Mouse (Mus musculus): ENCODE results near the gene Tnip3. TPM values are rescaled to one million over a fixed set of nuclear protein-coding genes. Genes with fewer than 3 reads are reported as not detected.
A peak's percentile ranks its signal among the peaks of the same experiment; 100 is the strongest.

Tnip3 gene
- polyA plus RNA-seq, 1 experiment from 2014 or later: not detected

- Histone ChIP-seq H3K9ac (replicated peaks; ENCODE audit: low read length) (no peak overlapping the region), H3K9me3 (ENCODE audit: control insufficient read depth, low read length) (no peaks in the 10 kb centered on the region), H3K4me1 (ENCODE audit: control insufficient read depth, insufficient read depth, low read length) (no peaks in the 10 kb centered on the region; the same call in 1 of the 2 replicates), H3K4me3 (replicated peaks; ENCODE audit: low read depth, low read length) (no peak overlapping the region), H3K36me3 (ENCODE audit: control insufficient read depth, insufficient read depth, low read length) (no peaks in the 10 kb centered on the region), H3K27ac (replicated peaks; ENCODE audit: low read depth, low read length) (no peak overlapping the region), H3K4me2 (ENCODE audit: low read length) (no peak overlapping the region), H3K27me3 (ENCODE audit: control insufficient read depth, insufficient read depth, low read length) (no peaks in the 10 kb centered on the region)
- DNase-seq (no peak), ATAC-seq (ENCODE audit: low FRiP score, low TSS enrichment) (no peak)
- WGBS: 91% methylated on average over 1 of the region's 1 CpGs
Measured at GRCm38 (mm10) chr6:65595371-65595770, 70.3 kb downstream of the Tnip3 start.

GRCm38 (mm10) chr6:65597056-65597818, 72.1 kb downstream of the Tnip3 start:
- no peaks in the 10 kb centered on the region for H3K36me3 ChIP-seq (ENCODE audit: control insufficient read depth, insufficient read depth, low read length)
- ATAC-seq (ENCODE audit: low FRiP score, low TSS enrichment): no peak
- no peaks in the 10 kb centered on the region for H3K27me3 ChIP-seq (ENCODE audit: control insufficient read depth, insufficient read depth, low read length)
- H3K9ac ChIP-seq (replicated peaks; ENCODE audit: low read length): no peak overlapping the region
- no peaks in the 10 kb centered on the region; the same call in 1 of the 2 replicates for H3K4me1 ChIP-seq (ENCODE audit: control insufficient read depth, insufficient read depth, low read length)
- H3K4me2 ChIP-seq (ENCODE audit: low read length): no peak overlapping the region
- no peak overlapping the region for H3K27ac ChIP-seq (replicated peaks; ENCODE audit: low read depth, low read length)
- no peak for DNase-seq
- H3K9me3 ChIP-seq (ENCODE audit: control insufficient read depth, low read length): no peaks in the 10 kb centered on the region
- H3K4me3 ChIP-seq (replicated peaks; ENCODE audit: low read depth, low read length): no peak overlapping the region
- 25% methylated on average over 12 of the region's 12 CpGs for WGBS

DNA sequence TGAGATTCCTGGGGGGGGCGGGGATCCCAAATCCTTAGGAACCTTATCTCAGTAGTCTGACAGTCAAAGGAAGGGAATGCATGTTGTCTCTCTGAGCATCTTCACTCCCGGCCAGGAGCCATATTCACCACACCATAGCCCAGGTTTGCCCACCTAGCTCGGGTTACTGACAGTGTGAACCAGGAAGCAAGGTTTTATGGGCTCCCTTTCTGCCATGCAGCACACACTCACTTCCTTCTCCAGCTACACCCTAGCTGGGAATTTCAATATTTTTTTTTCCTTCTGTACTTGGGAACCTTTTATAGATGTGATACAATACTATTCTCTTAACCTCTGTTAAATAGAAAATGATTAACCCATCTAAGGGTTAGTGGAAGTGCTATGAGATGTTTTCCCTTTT, 73.4 kb downstream of the Tnip3 start:
- Histone ChIP-seq H3K27ac (replicated peaks; ENCODE audit: low read depth, low read length) (no peak overlapping the region), H3K36me3 (ENCODE audit: control insufficient read depth, insufficient read depth, low read length) (no peaks in the 10 kb centered on the region), H3K4me2 (ENCODE audit: low read length) (no peak overlapping the region), H3K4me3 (replicated peaks; ENCODE audit: low read depth, low read length) (no peak overlapping the region), H3K4me1 (ENCODE audit: control insufficient read depth, insufficient read depth, low read length) (no peaks in the 10 kb centered on the region; the same call in 1 of the 2 replicates), H3K27me3 (ENCODE audit: control insufficient read depth, insufficient read depth, low read length) (no peaks in the 10 kb centered on the region), H3K9ac (replicated peaks; ENCODE audit: low read length) (no peak overlapping the region), H3K9me3 (ENCODE audit: control insufficient read depth, low read length) (no peaks in the 10 kb centered on the region)
- no peak for ATAC-seq (ENCODE audit: low FRiP score, low TSS enrichment)
- no peak for DNase-seq
- WGBS: 92% methylated on average over 3 of the region's 3 CpGs

DNA sequence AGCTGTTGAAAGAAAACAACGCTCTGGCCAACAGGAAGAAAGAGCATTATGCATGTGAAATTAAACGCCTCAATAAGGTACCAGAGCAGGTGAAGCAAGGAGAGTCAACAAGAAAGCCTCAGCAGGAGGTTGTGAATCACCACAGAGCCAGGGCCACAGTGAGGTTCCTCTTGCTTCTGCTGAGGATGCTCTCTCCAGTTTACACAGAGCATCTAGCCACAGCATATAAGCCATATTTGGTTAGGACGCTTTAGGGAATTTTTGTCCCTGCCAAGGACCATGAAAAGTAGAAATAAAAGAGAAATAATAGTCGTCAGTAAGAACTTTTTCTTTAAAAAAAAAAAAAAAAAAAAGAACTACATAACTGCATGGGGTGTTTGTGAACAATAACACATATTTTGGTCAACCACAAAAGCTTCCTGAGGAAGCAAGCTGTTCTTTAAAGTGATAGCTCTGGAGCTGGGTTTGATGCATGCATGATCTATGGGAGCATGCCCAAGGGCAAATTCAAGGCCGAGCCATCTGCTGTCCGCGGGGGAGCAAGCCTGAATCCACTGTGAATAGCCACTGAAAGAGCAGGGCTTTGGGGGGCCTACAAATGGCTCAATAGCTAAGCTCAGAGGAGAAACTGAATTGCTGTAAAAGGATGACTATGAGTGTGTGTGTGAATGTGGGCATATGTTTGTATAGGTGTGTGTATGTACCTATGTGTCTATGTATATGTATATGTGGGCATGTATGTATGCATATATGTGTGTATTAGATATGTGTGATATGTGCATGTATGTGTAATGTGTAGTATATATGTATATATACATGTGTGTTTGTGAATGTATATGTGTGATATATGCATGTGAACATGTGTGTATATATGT, 75.0 kb downstream of the Tnip3 start:
- no peak overlapping the region for H3K27ac ChIP-seq (replicated peaks; ENCODE audit: low read depth, low read length)
- ATAC-seq (ENCODE audit: low FRiP score, low TSS enrichment): no peak; the same call in 1 of the 2 replicates

GRCm38 (mm10) chr6:65600887-65601286, 75.8 kb downstream of the Tnip3 start:
- Histone ChIP-seq H3K36me3 (ENCODE audit: control insufficient read depth, insufficient read depth, low read length) (no peaks in the 10 kb centered on the region), H3K27me3 (ENCODE audit: control insufficient read depth, insufficient read depth, low read length) (no peaks in the 10 kb centered on the region), H3K4me1 (ENCODE audit: control insufficient read depth, insufficient read depth, low read length) (no peaks in the 10 kb centered on the region; the same call in 1 of the 2 replicates), H3K27ac (replicated peaks; ENCODE audit: low read depth, low read length) (no peak overlapping the region), H3K4me2 (ENCODE audit: low read length) (no peak overlapping the region), H3K4me3 (replicated peaks; ENCODE audit: low read depth, low read length) (no peak overlapping the region), H3K9me3 (ENCODE audit: control insufficient read depth, low read length) (no peaks in the 10 kb centered on the region), H3K9ac (replicated peaks; ENCODE audit: low read length) (no peak overlapping the region)
- WGBS: 63% methylated on average over 1 of the region's 1 CpGs
- no peak for ATAC-seq (ENCODE audit: low FRiP score, low TSS enrichment)
- no peak for DNase-seq

More for the DNA sequence above, 75.0 kb downstream of the Tnip3 start:
- H3K4me2 ChIP-seq (ENCODE audit: low read length): no peak overlapping the region
- H3K27me3 ChIP-seq (ENCODE audit: control insufficient read depth, insufficient read depth, low read length): no peaks in the 10 kb centered on the region
- H3K9ac ChIP-seq (replicated peaks; ENCODE audit: low read length): no peak overlapping the region
- H3K4me1 ChIP-seq (ENCODE audit: control insufficient read depth, insufficient read depth, low read length): no peaks in the 10 kb centered on the region; the same call in 1 of the 2 replicates
- no peaks in the 10 kb centered on the region for H3K9me3 ChIP-seq (ENCODE audit: control insufficient read depth, low read length)
- DNase-seq: peak; percentile 13
- H3K4me3 ChIP-seq (replicated peaks; ENCODE audit: low read depth, low read length): no peak overlapping the region
- H3K36me3 ChIP-seq (ENCODE audit: control insufficient read depth, insufficient read depth, low read length): no peaks in the 10 kb centered on the region
- 13% methylated on average over 7 of the region's 7 CpGs for WGBS

DNA sequence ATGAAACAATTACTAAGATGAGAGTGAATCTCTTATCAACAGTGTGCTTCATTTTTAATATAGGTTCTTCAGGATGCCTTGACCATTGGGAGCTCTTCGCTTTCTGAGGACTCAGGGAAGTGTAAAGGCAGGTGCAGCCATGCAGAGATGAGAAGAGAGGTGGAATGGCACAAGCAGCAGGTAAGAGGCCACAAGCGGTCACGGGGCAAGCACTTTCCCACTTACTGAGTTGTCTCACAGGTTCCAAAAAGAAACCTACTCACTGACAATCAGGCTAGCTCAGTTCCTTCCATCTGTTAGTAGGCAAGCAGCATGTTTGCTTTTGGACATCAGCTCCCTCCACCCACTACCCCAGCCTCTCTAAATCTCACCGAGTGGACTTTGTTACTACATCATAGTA, 80.7 kb downstream of the Tnip3 start:
- DNase-seq (no peak), ATAC-seq (ENCODE audit: low FRiP score, low TSS enrichment) (no peak)
- Histone ChIP-seq H3K4me3 (replicated peaks; ENCODE audit: low read depth, low read length) (no peak overlapping the region), H3K36me3 (ENCODE audit: control insufficient read depth, insufficient read depth, low read length) (no peaks in the 10 kb centered on the region), H3K4me1 (ENCODE audit: control insufficient read depth, insufficient read depth, low read length) (no peaks in the 10 kb centered on the region), H3K27ac (replicated peaks; ENCODE audit: low read depth, low read length) (no peak overlapping the region), H3K4me2 (ENCODE audit: low read length) (no peak overlapping the region), H3K27me3 (ENCODE audit: control insufficient read depth, insufficient read depth, low read length) (no peaks in the 10 kb centered on the region), H3K9me3 (ENCODE audit: control insufficient read depth, low read length) (no peaks in the 10 kb centered on the region), H3K9ac (replicated peaks; ENCODE audit: low read length) (no peak overlapping the region)
- 85% methylated on average over 4 of the region's 4 CpGs for WGBS

- Histone ChIP-seq H3K9me3 (ENCODE audit: control insufficient read depth, low read length) (no peaks in the 10 kb centered on the region), H3K4me3 (replicated peaks; ENCODE audit: low read depth, low read length) (no peak overlapping the region), H3K36me3 (ENCODE audit: control insufficient read depth, insufficient read depth, low read length) (no peaks in the 10 kb centered on the region), H3K9ac (replicated peaks; ENCODE audit: low read length) (no peak overlapping the region), H3K4me2 (ENCODE audit: low read length) (no peak overlapping the region), H3K27ac (replicated peaks; ENCODE audit: low read depth, low read length) (no peak overlapping the region), H3K4me1 (ENCODE audit: control insufficient read depth, insufficient read depth, low read length) (no peaks in the 10 kb centered on the region), H3K27me3 (ENCODE audit: control insufficient read depth, insufficient read depth, low read length) (no peaks in the 10 kb centered on the region)
- no peak for DNase-seq
- ATAC-seq (ENCODE audit: low FRiP score, low TSS enrichment): no peak
Measured at GRCm38 (mm10) chr6:65606946-65607345, 81.8 kb downstream of the Tnip3 start.

DNA sequence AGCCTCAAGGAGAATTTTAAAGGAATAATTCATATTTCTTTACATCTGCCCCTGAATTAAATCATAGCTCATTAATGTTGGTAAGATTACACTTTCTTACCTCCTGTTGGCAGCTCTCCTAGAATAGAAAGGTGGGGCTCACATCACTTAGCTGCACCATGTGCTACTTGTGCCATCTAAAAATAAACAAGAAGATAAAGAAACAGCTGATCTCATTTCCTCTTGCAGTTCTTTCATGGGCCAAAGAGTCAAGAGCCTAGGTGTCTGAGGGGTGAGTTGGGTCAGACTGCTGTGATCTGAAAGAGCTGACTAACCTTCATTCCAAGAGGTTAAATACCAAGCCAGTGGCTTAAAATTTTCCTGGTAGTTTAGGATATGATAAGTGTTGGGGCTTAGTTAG, 86.7 kb downstream of the Tnip3 start:
- H3K27me3 ChIP-seq (ENCODE audit: control insufficient read depth, insufficient read depth, low read length): no peaks in the 10 kb centered on the region
- H3K4me3 ChIP-seq (replicated peaks; ENCODE audit: low read depth, low read length): no peak overlapping the region
- H3K9ac ChIP-seq (replicated peaks; ENCODE audit: low read length): no peak overlapping the region
- no peak overlapping the region for H3K4me2 ChIP-seq (ENCODE audit: low read length)
- no peaks in the 10 kb centered on the region for H3K4me1 ChIP-seq (ENCODE audit: control insufficient read depth, insufficient read depth, low read length)
- H3K9me3 ChIP-seq (ENCODE audit: control insufficient read depth, low read length): no peaks in the 10 kb centered on the region
- no peak for ATAC-seq (ENCODE audit: low FRiP score, low TSS enrichment)
- H3K27ac ChIP-seq (replicated peaks; ENCODE audit: low read depth, low read length): no peak overlapping the region
- DNase-seq: no peak
- H3K36me3 ChIP-seq (ENCODE audit: control insufficient read depth, insufficient read depth, low read length): no peaks in the 10 kb centered on the region
